Mouse (Mus musculus) heart, adult 2 months (tissue): ENCODE measurements at regions not wholly inside any gene's neighbourhood (a gene's known extent, or its start where the extent isn't known, plus 50 kb on each side); places are given as distances from the start of the nearest gene placed in this dataset.

Experiments
- CTCF ChIP-seq: fragments of 200-600 bp; IDR thresholded peaks from 2 replicates; pipeline ENCODE4 v1.8.1; 2022; ENCODE audit warnings: antibody characterized with exemption, mild to moderate bottlenecking, moderate library complexity
- EP300 ChIP-seq: fragments of 200-500 bp; IDR thresholded peaks from 2 replicates; pipeline ENCODE4 v1.6.1; 2011; ENCODE audit warnings: low read depth, low read length, control low read depth; ENCODE audit not compliant: insufficient read depth
- POLR2A ChIP-seq: fragments of 200-500 bp; IDR thresholded peaks from 2 replicates; pipeline ENCODE4 v1.6.1; 2011; ENCODE audit warnings: mild to moderate bottlenecking, low read depth, low read length, control low read depth; ENCODE audit not compliant: insufficient read depth

- no peak for TF ChIP-seq CTCF
- TF ChIP-seq POLR2A = no peak
- TF ChIP-seq EP300 = no peak
These were observed 180.9 kb downstream of the Edem1 start for GRCm38 (mm10) chr6:109009364-109009763.
